Mouse (Mus musculus) lung, embryonic 14.5 days (tissue): ENCODE results near the gene Ss18l2. TPM values are rescaled to one million over a fixed set of nuclear protein-coding genes. Genes with fewer than 3 reads are reported as not detected.

ENCODE experiments used
- ATAC-seq: fragments of 200-750 bp; cut with Nextera tagmentation; 2 replicates; pipeline ENCODE4 v1.8.0; 2017; ENCODE audit warnings: mild to moderate bottlenecking, moderate TSS enrichment, moderate library complexity; ENCODE audit not compliant: insufficient read depth
- DNase-seq: peaks from one replicate; pipeline ENCODE4 v3.0.0-alpha.2; 2015
- H3K27ac ChIP-seq: fragments of 300-500 bp; sonication (generic); 2 replicates; pipeline ENCODE4 v1.5.1; 2014; ENCODE audit warnings: low read depth, mild to moderate bottlenecking, moderate library complexity
- H3K27me3 ChIP-seq: fragments of 300-500 bp; sonication (generic); 2 replicates; pipeline ENCODE4 v1.6.1; 2014; ENCODE audit warnings: low read length, control low read depth; ENCODE audit not compliant: insufficient read depth
- H3K36me3 ChIP-seq: fragments of 300-500 bp; sonication (generic); 2 replicates; pipeline ENCODE4 v1.6.1; 2014; ENCODE audit warnings: control low read depth; ENCODE audit not compliant: insufficient read depth
- H3K4me1 ChIP-seq: fragments of 300-500 bp; sonication (generic); 2 replicates; pipeline ENCODE4 v1.6.1; 2014; ENCODE audit warnings: antibody characterized with exemption, control low read depth; ENCODE audit not compliant: insufficient read depth
- H3K4me2 ChIP-seq: fragments of 300-500 bp; sonication (generic); 2 replicates; pipeline ENCODE4 v1.6.1; 2014; ENCODE audit warnings: mild to moderate bottlenecking
- H3K4me3 ChIP-seq: fragments of 300-500 bp; sonication (generic); 2 replicates; pipeline ENCODE4 v1.5.1; 2014; ENCODE audit warnings: low read depth, low read length
- H3K9ac ChIP-seq: fragments of 300-500 bp; sonication (generic); 2 replicates; pipeline ENCODE4 v1.6.1; 2014
- H3K9me3 ChIP-seq: fragments of 300-500 bp; sonication (generic); 2 replicates; pipeline ENCODE4 v1.6.1; 2016; ENCODE audit warnings: low read depth, low read length, control low read depth
- CTCF ChIP-seq: IDR thresholded peaks from 2 replicates; pipeline ENCODE4 v1.5.1; 2016; ENCODE audit warnings: antibody characterized with exemption, low read depth
- WGBS: fragments of 180-500 bp; shearing (Covaris S2); extraction: QIAGEN DNeasy Blood & Tissue Kit; methylation state at CpG from one replicate; pipeline ENCODE4 v1.1.7; 2014; 5-methylcytosine and 5-hydroxymethylcytosine counted together
- polyA plus RNA-seq: library from polyadenylated mRNA; unstranded; fragments of >200 nt; fragmentation: Nextera tagmentation; extraction: Ambion mirVana; gene quantifications from 2 replicates; pipeline ENCODE4 v1.2.1, GENCODE M21; 2014

The Ss18l2 gene
- 105 and 109 TPM in 2 replicates for polyA plus RNA-seq

DNA sequence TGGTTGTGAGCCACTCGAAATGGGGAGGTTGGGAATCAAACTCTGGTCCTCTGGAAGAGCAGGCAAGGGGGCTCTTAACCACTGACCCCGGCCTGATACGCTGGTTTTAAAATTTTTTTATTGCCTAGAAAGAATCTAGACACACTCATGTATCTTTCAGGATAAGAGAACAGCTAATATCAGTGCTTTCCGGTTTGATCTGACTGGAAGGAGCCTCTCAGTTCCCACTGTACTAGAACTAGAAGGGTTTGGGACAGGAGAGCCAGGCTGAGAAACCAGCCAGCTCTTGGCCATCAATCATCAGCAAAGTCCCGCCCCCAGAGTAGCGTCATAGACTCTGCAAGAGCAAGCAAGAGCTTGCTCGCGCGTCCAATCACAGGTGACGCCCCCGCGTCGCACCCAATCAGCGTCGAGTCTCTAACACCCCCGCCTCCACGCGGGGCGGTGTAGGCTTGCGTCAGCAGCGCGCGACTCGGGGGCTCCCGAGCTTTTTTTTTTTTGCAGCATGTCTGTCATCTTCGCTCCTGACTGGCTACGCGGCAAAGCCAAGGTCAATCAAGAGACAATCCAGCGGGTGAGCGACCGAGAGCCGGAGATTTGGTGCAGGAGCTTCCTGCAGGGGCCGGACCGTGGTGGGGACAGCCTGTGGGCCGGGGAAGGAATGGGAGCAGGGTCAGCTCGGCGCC lies at the start of gene Ss18l2:
Gene Ss18l2 (plus strand): TSS at position 432 of the 686 bp plus-strand sequence.
- peak within 1 kb of the TSS; percentile 95 for H3K9ac ChIP-seq
- H3K4me2 ChIP-seq: peak within 1 kb of the TSS; percentile 95
- peaks cover 12% of the 10 kb centered on the region; the same call in 1 of the 2 replicates for H3K36me3 ChIP-seq
- DNase-seq: peak; percentile 100
- peak within 1 kb of the TSS; percentile 93 for H3K4me3 ChIP-seq
- 4% methylated on average over 37 of the region's 37 CpGs for WGBS
- ATAC-seq: peak; percentile 96
- no peaks in the 10 kb centered on the region for H3K9me3 ChIP-seq
- no peak for TF ChIP-seq CTCF
- no peaks in the 10 kb centered on the region for H3K27me3 ChIP-seq
- H3K27ac ChIP-seq: peak within 1 kb of the TSS; percentile 95
- H3K4me1 ChIP-seq: peaks cover 14% of the 10 kb centered on the region

DNA sequence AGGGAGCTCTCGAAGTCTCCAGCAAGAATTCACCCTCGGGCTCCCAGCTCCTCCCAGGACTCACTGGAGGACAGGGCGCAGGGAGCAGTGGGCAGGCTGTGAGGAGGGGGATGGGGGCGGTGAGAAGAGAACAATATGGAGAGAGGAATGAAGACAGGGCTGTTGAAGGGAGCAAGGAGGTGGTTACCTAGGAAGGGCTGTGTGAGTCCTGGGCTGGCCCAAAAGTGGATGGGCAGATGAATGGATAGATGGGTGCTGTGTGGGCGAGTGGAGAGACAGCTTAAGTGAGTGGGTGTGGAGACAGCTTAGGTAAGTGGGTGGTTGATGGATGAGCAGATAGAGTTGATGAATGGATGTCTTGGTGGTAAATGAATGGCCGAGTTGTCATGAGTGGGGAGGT lies 46.7 kb upstream of the Ss18l2 start:
- Histone ChIP-seq H3K4me1 (no peaks in the 10 kb centered on the region), H3K9me3 (no peaks in the 10 kb centered on the region), H3K4me2 (no peak overlapping the region), H3K9ac (no peak overlapping the region), H3K27ac (no peak overlapping the region), H3K27me3 (peaks cover under 1% of the 10 kb centered on the region), H3K36me3 (no peaks in the 10 kb centered on the region), H3K4me3 (no peak overlapping the region)
- no peak for ATAC-seq
- DNase-seq: no peak
- 64% methylated on average over 6 of the region's 6 CpGs for WGBS
- TF ChIP-seq CTCF: no peak

DNA sequence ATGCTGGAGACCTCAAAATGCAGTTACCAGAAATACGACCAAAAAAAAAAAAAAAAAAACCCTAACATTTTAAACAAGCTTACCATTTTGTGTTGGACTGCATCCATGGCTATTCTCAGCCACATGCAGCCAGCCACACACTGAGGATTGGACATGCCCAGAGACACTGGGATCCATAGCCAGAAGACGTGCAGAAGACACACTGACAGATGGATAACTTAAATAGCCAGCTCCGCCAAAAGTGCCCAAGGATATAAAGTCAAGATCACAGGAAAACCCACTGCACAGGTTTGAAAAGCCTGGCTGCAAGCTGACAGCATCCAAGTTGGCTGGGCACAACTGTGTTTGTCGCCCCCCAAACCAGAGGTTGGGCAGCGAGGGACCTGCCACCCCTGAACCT lies 46.0 kb upstream of the Ss18l2 start:
- Histone ChIP-seq H3K4me2 (no peak overlapping the region), H3K9ac (no peak overlapping the region), H3K4me3 (no peak overlapping the region), H3K27me3 (peaks cover 7% of the 10 kb centered on the region), H3K9me3 (no peaks in the 10 kb centered on the region), H3K36me3 (no peaks in the 10 kb centered on the region), H3K27ac (no peak overlapping the region), H3K4me1 (no peaks in the 10 kb centered on the region)
- ATAC-seq (no peak), DNase-seq (no peak)
- WGBS: 77% methylated on average over 5 of the region's 5 CpGs
- no peak for TF ChIP-seq CTCF

DNA sequence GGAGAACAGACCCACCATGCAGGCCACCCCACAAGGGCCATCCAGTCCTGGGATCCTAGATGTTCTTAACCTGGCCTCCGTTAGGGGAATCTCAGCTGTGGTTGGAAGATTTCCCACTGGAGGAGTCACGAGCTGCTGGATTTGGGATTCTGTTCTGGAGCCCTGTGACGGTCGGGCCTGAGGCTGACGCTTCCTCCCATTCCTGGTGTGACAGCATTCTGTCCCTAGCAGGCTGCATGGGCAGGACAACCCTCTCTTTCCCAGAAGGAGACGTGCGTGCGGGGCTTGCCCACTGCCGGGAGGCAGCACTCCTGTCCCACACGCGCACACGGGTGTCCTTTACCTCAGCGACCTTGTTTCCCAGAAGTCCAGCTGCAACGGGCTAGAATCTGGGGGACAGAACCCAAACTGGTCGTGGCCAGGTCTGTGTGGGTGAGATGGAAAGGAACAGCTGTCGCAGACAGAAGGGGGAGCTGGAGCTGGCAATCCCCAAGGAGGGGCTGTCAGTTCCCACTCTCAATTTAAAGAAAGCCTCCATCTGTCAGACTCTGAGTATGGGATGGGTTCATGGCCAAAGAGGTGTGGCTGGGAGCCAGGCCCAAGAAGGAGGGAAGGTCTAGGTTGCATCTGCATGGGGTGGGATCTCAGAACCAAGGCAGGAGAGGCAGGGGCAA lies 43.0 kb upstream of the Ss18l2 start:
- H3K4me3 ChIP-seq: no peak overlapping the region
- H3K27me3 ChIP-seq: peaks cover 22% of the 10 kb centered on the region
- ATAC-seq (no peak), DNase-seq (peak; percentile 37)
- no peaks in the 10 kb centered on the region for H3K9me3 ChIP-seq
- 57% methylated on average over 16 of the region's 16 CpGs for WGBS
- no peaks in the 10 kb centered on the region for H3K36me3 ChIP-seq
- no peak overlapping the region for H3K9ac ChIP-seq
- no peak for TF ChIP-seq CTCF
- peaks cover 3% of the 10 kb centered on the region for H3K4me1 ChIP-seq
- no peak overlapping the region for H3K27ac ChIP-seq
- H3K4me2 ChIP-seq: no peak overlapping the region

DNA sequence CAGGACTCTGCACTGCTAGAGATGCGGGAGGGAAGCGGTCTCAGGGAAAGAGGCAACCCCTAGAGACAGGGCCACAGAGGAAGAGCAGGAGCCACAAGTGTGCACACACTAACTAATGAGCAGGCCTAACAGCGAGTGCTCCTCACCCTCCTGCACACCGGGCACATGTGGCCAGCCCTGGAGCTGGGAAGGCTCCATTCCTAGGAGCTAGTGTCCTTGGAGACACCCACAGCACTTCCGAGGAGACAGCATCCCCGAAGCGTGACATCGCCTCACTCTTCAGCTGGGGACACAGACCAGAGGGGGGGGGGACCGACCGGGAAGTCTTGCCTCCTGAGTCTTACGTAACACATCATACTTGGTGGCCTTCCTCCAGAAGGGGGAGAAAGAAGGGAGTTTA lies 42.3 kb upstream of the Ss18l2 start:
- DNase-seq (no peak), ATAC-seq (no peak)
- no peaks in the 10 kb centered on the region for H3K9me3 ChIP-seq
- no peak overlapping the region for H3K27ac ChIP-seq
- peaks cover 22% of the 10 kb centered on the region for H3K27me3 ChIP-seq
- WGBS: 67% methylated on average over 11 of the region's 11 CpGs
- H3K4me3 ChIP-seq: no peak overlapping the region
- TF ChIP-seq CTCF: no peak
- no peak overlapping the region for H3K4me2 ChIP-seq
- no peak overlapping the region for H3K9ac ChIP-seq
- no peaks in the 10 kb centered on the region for H3K36me3 ChIP-seq
- peaks cover 8% of the 10 kb centered on the region for H3K4me1 ChIP-seq

DNA sequence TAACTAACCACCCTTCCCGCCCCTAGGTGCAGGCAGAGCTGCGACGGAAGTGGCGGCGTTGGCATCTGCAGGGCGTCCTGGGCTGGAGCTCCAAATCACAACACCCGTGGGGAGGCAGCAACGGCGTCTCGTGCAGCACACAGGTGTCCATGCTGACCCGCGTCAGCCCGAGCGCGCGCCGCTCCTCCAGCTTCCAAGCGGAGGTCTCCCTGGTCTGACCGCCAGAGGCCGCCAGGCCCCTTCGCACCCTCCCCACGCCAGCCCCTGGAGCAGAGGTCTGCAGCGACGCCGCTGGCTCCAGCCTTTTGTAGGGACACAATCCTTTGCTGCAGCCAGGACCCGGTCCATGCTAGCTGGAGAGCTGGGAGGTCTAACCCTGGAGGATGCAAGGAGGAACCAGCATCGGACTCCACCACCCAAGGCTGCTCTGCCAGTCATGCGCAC lies 40.8 kb upstream of the Ss18l2 start:
- H3K27ac ChIP-seq: no peak overlapping the region
- 1% methylated on average over 28 of the region's 28 CpGs for WGBS
- peak overlapping the region; percentile 46 for H3K9ac ChIP-seq
- H3K4me3 ChIP-seq: peak overlapping the region; percentile 24
- peaks cover 8% of the 10 kb centered on the region for H3K4me1 ChIP-seq
- peaks cover 22% of the 10 kb centered on the region for H3K27me3 ChIP-seq
- H3K36me3 ChIP-seq: no peaks in the 10 kb centered on the region
- no peaks in the 10 kb centered on the region for H3K9me3 ChIP-seq
- peak; percentile 89 for TF ChIP-seq CTCF
- ATAC-seq (peak; percentile 78; the same call in 1 of the 2 replicates), DNase-seq (peak; percentile 86)
- peak overlapping the region; percentile 58 for H3K4me2 ChIP-seq

DNA sequence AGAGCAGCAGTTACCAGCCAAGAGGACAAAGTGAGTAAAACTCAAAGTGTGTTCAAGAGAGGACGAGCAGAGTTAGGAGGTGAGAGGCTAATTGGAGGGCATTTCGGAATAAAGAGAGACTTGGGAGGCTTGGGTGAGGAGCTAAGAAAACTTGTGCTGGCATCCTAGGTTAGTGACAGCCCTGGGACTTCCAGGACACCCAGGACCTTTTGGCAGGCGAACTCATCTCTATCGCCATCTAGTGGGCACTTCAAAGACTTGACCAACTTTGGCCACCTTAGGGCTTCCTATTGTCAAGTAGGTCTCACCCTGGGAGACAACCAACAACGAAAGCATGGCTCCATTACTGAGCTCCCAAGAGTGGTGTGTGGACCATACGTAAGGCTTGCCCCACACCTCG lies 38.8 kb upstream of the Ss18l2 start:
- Histone ChIP-seq H3K36me3 (no peaks in the 10 kb centered on the region), H3K9ac (no peak overlapping the region), H3K27ac (no peak overlapping the region), H3K4me2 (no peak overlapping the region), H3K4me1 (peaks cover 8% of the 10 kb centered on the region), H3K27me3 (peaks cover 22% of the 10 kb centered on the region), H3K9me3 (no peaks in the 10 kb centered on the region), H3K4me3 (no peak overlapping the region)
- TF ChIP-seq CTCF: peak; percentile 73
- 35% methylated on average over 7 of the region's 7 CpGs for WGBS
- ATAC-seq (0 out of 2 replicates have a peak, but pooled peaks have one; percentile 4), DNase-seq (peak; percentile 85)
